Mouse (Mus musculus) kidney, postnatal 36 days (tissue): Measurements from ENCODE around the gene Dapp1.
"Not testable (repeated sequence)": the region's sequence is repeated elsewhere in the genome, so short reads cannot be mapped to it uniquely, and the experiment has no call there.

Experiments used
- DNase-seq, 2 experiments: peaks; one replicate each; pipeline ENCODE4 v3.0.0; 2021 to 2022; ENCODE audit warnings: mixed read lengths in 2 of 2

Gene Dapp1

GRCm38 (mm10) chr3:137952914-137953880 is 28.1 kb downstream of the Dapp1 start:
- peak in 1 of 2 experiments; percentile 17 for DNase-seq

- no peak for DNase-seq
Observed at GRCm38 (mm10) chr3:137952225-137952913, 29.0 kb downstream of the Dapp1 start.

- DNase-seq = no peak
Observed at GRCm38 (mm10) chr3:137951819-137952218, 29.5 kb downstream of the Dapp1 start.

GRCm38 (mm10) chr3:137951302-137951701 is 30.0 kb downstream of the Dapp1 start:
- DNase-seq = not testable (repeated sequence)

GRCm38 (mm10) chr3:137950191-137950885 is 31.0 kb downstream of the Dapp1 start:
- DNase-seq = no peak

GRCm38 (mm10) chr3:137947525-137947924 is 33.8 kb downstream of the Dapp1 start:
- DNase-seq = no peak

GRCm38 (mm10) chr3:137946827-137947226 is 34.5 kb downstream of the Dapp1 start:
- DNase-seq = no peak

GRCm38 (mm10) chr3:137943737-137944154 is 37.6 kb downstream of the Dapp1 start:
- no peak for DNase-seq

GRCm38 (mm10) chr3:137942098-137942622 is 39.2 kb downstream of the Dapp1 start:
- DNase-seq = no peak

GRCm38 (mm10) chr3:137941555-137941954 is 39.8 kb downstream of the Dapp1 start:
- no peak for DNase-seq

- DNase-seq = no peak
Observed at GRCm38 (mm10) chr3:137940757-137941156, 40.6 kb downstream of the Dapp1 start.

GRCm38 (mm10) chr3:137938608-137939007 is 42.7 kb downstream of the Dapp1 start:
- DNase-seq = peak; percentile 28 to 67

GRCm38 (mm10) chr3:137936541-137936940 is 44.8 kb downstream of the Dapp1 start:
- no peak for DNase-seq

GRCm38 (mm10) chr3:137935570-137936525 is 45.5 kb downstream of the Dapp1 start:
- DNase-seq = no peak

GRCm38 (mm10) chr3:137933986-137934385 is 47.4 kb downstream of the Dapp1 start:
- no peak for DNase-seq

- peak in 1 of 2 experiments; percentile 14 for DNase-seq
Observed at GRCm38 (mm10) chr3:137932748-137933147, 48.6 kb downstream of the Dapp1 start.

- DNase-seq = no peak
Observed at GRCm38 (mm10) chr3:137929940-137930339, 51.4 kb downstream of the Dapp1 start.

- DNase-seq = no peak
Observed at GRCm38 (mm10) chr3:137927010-137927409, 54.3 kb downstream of the Dapp1 start.

- no peak for DNase-seq
Observed at GRCm38 (mm10) chr3:137920594-137920993, 60.8 kb downstream of the Dapp1 start.

GRCm38 (mm10) chr3:137919398-137919797 is 61.9 kb downstream of the Dapp1 start:
- DNase-seq = no peak

- peak in 1 of 2 experiments; percentile 17 for DNase-seq
Observed at GRCm38 (mm10) chr3:137918932-137919311, 62.4 kb downstream of the Dapp1 start.
